Mouse (Mus musculus): ENCODE data around the gene Senp1.

The Senp1 gene

GRCm38 (mm10) chr15:98043967-98044366, 49.6 kb downstream of the Senp1 start:
- DNase-seq = no peak

- DNase-seq = no peak
Observed at GRCm38 (mm10) chr15:98042508-98042907, 51.0 kb downstream of the Senp1 start.

- DNase-seq = no peak
Observed at GRCm38 (mm10) chr15:98039682-98040081, 53.9 kb downstream of the Senp1 start.

GRCm38 (mm10) chr15:98036578-98036977, 57.0 kb downstream of the Senp1 start:
- DNase-seq = no peak

GRCm38 (mm10) chr15:98035076-98035755, 58.3 kb downstream of the Senp1 start:
- no peak for DNase-seq

GRCm38 (mm10) chr15:98033233-98033748, 60.3 kb downstream of the Senp1 start:
- DNase-seq = no peak

- DNase-seq = no peak
Observed at GRCm38 (mm10) chr15:98029798-98030197, 63.7 kb downstream of the Senp1 start.

- no peak for DNase-seq
Observed at GRCm38 (mm10) chr15:98026967-98027904, 66.3 kb downstream of the Senp1 start.

GRCm38 (mm10) chr15:98025611-98026010, 67.9 kb downstream of the Senp1 start:
- DNase-seq = peak; percentile 26 to 36

- DNase-seq = no peak
Observed at GRCm38 (mm10) chr15:98023137-98023536, 70.4 kb downstream of the Senp1 start.

GRCm38 (mm10) chr15:98021886-98022285, 71.7 kb downstream of the Senp1 start:
- no peak for DNase-seq

- peak in 1 of 2 experiments; percentile 48 for DNase-seq
Observed at GRCm38 (mm10) chr15:98019047-98019446, 74.5 kb downstream of the Senp1 start.

- no peak for DNase-seq
Observed at GRCm38 (mm10) chr15:98017925-98018324, 75.6 kb downstream of the Senp1 start.

GRCm38 (mm10) chr15:98012810-98013209, 80.7 kb downstream of the Senp1 start:
- DNase-seq = no peak

GRCm38 (mm10) chr15:98005181-98005580, 88.4 kb downstream of the Senp1 start:
- no peak for DNase-seq

- DNase-seq = no peak
Observed at GRCm38 (mm10) chr15:98004740-98005159, 88.8 kb downstream of the Senp1 start.

- peak; percentile 43 to 47 for DNase-seq
Observed at GRCm38 (mm10) chr15:98003822-98004739, 89.5 kb downstream of the Senp1 start, which contains the start of gene Col2a1. Col2a1 (minus strand) TSS chr15:98004695.

- DNase-seq = peak in 1 of 2 experiments; percentile 54
Observed at GRCm38 (mm10) chr15:98002991-98003821, 90.3 kb downstream of the Senp1 start.

GRCm38 (mm10) chr15:98002113-98002990, 91.2 kb downstream of the Senp1 start:
- peak in 1 of 2 experiments; percentile 49 for DNase-seq

Measured in cerebellum, postnatal 10 days (tissue).